Mouse (Mus musculus): Measurements from ENCODE around the gene Gbe1.

Gene Gbe1

GRCm38 (mm10) chr16:70358326-70358725 is 44.6 kb downstream of the Gbe1 start:
- DNase-seq: no peak

- no peak for DNase-seq
Observed at GRCm38 (mm10) chr16:70365229-70365628, 51.5 kb downstream of the Gbe1 start.

DNA sequence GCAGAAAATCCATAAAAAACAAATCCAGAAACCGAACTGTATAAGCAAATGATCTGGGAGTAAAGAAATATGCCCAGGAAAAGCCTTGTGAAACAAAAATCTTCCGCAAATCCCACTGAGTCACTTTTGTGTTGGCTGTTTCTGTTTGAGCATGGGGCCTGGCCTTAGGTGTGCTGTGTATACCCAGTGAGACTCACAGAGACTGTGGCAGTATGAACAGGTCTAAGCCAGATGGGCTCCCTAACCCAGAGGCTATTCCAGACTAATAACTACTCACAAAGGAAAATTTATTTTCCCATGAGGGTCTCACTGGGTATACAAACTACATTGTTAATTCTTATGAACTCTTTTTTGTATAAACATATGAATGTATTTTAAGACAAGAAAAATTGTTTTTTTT is 67.3 kb downstream of the Gbe1 start:
- no peak for DNase-seq

GRCm38 (mm10) chr16:70385494-70385893 is 71.7 kb downstream of the Gbe1 start:
- no peak for DNase-seq

DNA sequence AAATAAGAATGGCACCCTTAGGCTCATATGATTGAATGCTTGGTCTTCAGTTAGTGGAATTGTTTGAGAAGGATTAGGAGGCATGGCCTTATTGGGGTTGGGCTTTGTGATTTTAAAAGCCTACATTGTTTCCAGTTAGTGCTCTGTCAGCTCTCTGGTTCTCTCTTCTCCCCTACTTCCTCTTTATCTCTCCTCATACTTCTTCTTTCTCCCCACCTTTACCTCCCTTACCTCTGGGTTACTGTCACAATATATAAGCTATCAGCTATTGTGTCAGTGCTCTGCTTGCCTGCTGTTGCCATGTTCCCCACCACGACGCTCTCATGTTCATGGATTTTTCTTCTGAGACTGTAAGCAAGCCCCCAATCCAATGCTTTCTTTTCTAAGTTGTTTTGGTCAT is 73.6 kb downstream of the Gbe1 start:
- DNase-seq: no peak

DNA sequence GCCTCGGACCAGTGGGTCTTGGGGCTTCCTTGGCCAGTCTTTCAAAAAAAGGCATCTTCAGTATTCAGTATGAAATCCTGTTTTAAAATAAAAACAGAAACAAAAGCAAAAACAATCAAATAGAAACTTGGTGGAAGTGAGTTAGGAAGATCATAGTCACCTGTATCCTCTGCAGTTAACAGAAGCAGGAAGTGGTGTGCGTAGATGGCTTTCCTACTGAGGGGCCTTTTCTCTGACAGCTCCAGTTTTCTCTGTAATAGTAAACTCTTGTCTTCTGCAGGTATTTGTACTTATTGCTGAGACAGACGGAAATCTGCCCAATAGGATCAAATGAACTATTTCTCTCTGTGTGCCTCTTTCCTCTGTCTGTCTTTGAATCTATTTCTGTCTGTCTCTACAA is 81.5 kb downstream of the Gbe1 start:
- no peak for DNase-seq

GRCm38 (mm10) chr16:70407780-70408179 is 94.0 kb downstream of the Gbe1 start:
- no peak for DNase-seq

GRCm38 (mm10) chr16:70421077-70421476 is 107.3 kb downstream of the Gbe1 start:
- DNase-seq: no peak

DNA sequence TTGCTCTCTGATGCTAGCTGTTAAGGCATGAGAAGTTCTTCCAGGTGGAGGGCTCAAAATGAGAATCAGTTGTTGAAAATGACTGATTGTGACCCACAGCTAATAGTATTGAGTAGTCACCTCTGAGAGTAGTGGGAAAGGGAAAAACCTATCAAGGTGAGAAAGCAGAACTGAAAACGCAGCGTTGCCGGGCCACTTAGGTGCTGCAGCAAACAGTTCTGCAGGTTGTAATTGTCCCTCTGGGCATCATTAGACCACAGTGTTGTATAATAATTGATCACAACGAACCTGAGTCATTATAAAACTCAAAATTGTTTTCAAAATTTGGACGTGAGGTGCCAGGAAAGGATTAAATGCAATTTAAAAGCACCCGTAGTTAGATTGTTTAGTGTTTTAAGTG is 135.8 kb downstream of the Gbe1 start:
- DNase-seq: no peak

GRCm38 (mm10) chr16:70475583-70475982 is 161.8 kb downstream of the Gbe1 start:
- DNase-seq: no peak

DNA sequence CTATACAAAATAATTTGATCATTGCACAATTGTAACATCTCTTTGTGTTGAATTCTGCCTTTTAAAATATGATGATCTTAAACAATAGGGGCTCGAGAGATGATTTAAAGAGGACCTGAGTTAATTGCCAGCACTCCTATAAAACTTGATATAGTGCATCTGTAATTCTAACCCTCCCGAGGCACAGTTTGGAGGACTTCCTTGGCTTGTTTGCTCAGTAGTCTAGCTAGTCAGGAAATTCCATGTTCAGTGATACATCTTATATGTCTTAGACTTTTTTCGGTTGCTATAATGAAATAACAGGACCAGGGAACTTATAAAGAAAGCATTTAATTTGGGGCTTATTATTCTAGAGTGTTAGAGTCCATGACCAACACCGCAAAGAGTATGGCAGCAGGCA is 162.4 kb downstream of the Gbe1 start:
- no peak for DNase-seq

DNA sequence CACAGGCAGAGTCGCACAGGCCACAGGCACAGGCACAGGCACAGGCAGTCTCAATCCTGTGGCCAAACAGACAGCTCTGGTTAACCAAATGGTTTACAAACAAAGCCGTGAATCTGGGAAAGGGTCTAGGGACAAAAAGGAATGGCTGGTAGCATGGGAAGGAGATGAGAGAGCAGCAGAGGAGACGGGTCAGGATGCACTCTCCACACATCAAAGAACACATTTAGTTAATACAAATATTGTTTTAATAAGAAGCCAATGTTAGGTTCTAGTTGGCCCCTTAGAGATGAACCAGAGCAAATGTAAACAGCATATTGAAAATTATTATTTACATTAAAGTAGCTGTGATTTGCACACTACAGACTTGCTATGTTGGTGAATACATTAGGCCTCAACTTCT is 166.7 kb downstream of the Gbe1 start:
- no peak for DNase-seq

DNA sequence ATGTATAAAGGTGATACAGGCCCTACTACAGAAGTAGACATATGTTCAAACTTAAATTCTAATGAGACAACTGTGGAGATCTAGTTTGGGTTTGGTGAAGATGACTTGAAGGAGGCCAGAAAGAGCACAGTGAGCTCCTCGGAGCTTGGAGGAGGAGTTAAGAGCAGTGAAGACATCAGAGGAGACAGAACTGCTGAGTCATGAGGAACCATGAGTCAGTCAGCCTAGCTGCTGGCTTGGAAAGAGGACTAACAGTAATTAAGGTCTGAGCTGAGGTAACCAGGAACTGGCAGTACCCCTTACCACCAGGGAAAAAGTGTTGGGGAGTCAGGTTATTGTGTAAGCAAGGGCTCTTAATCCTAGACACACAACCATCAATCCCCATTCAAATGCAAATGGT is 192.7 kb downstream of the Gbe1 start:
- no peak for DNase-seq

DNA sequence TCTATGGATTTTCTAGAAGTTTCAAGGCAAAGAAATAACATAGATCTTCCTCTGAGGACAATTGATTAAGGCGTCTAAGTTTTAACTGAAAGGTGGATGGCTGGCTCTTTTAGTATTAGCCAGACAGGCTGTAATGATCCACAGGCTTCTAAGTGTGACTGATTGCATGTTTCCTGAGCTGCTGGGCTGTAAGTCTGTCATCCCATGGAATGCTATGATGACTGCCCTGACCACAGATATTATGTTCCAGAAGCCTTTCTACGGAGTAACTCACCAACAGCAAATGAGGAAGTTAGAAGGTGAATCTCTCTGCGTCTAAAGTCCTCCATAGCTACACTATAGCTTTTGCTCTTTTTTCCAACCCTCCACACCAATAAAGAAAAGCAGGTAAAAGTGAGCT is 197.2 kb downstream of the Gbe1 start:
- no peak for DNase-seq

DNA sequence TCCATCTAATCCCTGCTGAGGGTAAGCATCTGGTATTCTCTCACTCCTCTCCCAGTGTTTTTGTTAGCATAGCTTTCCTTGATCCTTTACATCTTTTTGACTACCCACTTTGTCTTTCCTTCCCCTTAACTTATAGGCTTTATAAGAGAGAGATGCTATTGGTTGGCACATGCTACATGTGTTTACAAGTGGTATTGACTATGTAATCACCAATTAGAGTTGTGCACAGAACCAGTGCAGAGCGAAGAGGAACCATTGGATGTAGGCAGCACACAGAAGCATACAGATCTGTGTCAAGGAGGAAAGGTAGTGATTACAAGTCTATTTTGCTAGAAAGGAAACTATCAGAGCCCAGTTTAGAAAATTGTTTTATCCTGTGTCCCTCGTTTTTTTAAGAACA is 209.1 kb downstream of the Gbe1 start:
- DNase-seq: no peak

GRCm38 (mm10) chr16:70523566-70523965 is 209.8 kb downstream of the Gbe1 start:
- no peak for DNase-seq

- no peak for DNase-seq
Observed at GRCm38 (mm10) chr16:70524273-70524672, 210.5 kb downstream of the Gbe1 start.

DNA sequence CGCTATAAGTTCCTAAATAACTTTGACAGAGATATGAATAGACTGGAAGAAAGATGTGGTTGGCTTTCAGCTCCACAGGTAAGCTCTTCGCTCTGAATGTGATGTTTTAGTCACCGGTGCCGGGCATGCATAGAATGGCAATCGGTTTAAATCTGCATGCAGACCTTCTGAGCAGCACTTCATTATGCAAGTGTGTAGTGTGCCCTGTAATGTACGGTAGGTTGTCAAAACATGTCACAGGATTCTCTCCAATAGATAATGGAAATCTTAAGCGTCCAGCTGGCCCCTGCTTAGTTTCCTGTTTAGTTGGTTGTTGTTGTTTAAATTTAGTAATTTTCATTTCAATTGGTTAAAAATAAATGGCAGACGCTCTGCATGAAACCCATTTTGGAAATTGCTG is 213.5 kb downstream of the Gbe1 start:
- no peak for DNase-seq

DNA sequence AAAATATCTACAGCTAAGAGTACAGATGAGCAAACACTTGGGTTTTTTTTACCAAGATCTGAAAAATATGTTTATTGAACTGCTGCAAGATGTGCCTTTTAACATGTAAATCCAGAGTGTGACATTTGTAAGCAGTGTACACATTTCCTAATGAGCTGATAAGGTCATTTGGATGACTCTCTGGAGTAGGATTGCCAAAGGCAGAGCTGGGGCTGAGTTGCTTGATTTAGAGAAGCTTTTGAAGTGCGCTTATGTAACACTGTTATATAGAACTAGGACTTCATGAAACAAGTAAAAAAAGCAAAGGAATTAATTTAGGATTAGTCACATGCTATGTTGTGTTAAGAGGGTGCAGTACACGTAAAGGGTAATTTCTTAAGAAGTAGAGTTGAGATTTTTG is 221.5 kb downstream of the Gbe1 start:
- no peak for DNase-seq

- no peak for DNase-seq
Observed at GRCm38 (mm10) chr16:70550835-70551234, 237.1 kb downstream of the Gbe1 start.

- no peak for DNase-seq
Observed at GRCm38 (mm10) chr16:70561635-70562348, 248.0 kb downstream of the Gbe1 start.

GRCm38 (mm10) chr16:70562574-70562973 is 248.8 kb downstream of the Gbe1 start:
- DNase-seq: no peak

DNA sequence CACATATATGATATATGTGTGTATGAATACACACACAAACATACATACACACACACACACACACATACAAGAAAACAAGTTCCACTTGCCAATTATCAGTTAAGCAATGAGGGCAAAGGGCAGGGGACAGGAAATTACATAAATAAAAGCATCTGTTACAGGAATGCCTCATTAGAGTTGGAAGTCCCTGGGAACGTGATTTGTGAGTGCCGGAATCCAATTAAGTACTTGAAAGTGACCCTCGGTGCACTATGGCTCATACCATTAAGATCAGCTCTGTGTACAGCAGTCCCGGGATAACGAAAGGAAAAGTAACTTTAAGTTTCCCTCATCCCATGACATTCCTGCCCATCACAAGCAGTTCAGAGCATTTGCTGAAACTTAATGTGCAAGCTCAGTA is 249.7 kb downstream of the Gbe1 start:
- no peak for DNase-seq

DNA sequence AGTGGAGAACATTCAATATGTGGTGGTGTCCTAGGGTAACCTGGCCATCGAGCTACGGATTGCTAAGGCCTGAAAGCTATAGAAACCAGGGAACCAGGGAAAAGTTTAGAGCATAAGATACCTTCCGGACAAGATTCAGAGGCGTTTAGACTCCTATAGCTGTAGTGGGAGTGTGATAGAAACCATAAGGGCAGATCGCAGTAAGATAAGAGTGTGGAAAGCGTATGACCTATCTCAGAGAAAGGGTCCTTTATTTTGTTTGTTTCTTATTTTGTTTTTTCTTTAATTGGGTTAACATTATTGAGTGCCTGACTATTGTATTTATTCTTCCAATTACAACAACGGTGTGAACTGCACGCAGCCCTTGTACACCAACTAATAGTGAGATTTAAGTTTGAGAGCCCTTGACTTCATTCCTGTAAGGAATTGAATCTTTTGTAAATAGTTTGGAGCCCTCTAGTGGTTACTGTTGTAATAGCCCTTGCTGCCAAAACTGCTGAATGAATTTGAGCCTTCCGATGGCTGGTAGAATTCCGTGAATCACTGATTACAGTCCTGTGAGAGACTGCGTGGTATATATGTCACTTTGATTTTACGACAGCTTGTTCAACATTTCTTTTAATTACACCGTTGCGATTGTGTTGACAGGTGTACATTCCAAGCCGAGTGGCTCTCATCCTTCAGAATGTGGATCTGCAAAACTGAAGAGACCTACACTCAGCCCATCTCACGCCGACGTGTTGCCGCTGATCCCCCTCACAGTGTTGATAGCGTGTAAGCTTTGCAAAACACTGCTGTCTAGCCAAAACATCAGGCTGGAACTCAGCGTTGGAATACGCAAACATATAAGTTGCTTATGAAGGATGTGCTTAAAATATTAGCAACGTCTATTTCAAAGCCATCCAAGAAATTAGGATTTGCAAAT is 254.9 kb downstream of the Gbe1 start:
- DNase-seq: peak; percentile 72

Data from right cerebral cortex, adult 18-20 months (tissue).